Mouse (Mus musculus): ENCODE data around the gene Neu3. TPM values are rescaled to one million over a fixed set of nuclear protein-coding genes. Genes with fewer than 3 reads are reported as not detected.

The Neu3 gene
- total RNA-seq, 1 experiment: 2.2 TPM

- H3K4me3 ChIP-seq (ENCODE audit: insufficient read depth in 1 of 2, low read depth in 1 of 2, low read length in 2 of 2, poor library complexity in 1 of 2, severe bottlenecking in 1 of 2): no peak overlapping the region
- H3K36me3 ChIP-seq (ENCODE audit: control insufficient read depth, insufficient read depth, low read length, poor library complexity, severe bottlenecking): no peaks in the 10 kb centered on the region
- H3K9ac ChIP-seq (ENCODE audit: insufficient read depth, low read depth, low read length, poor library complexity, severe bottlenecking): no peak overlapping the region
- DNase-seq (ENCODE audit: low read depth, low spot score): no peak
- TF ChIP-seq HCFC1 (IDR thresholded peaks at IDR 0.05; ENCODE audit: borderline replicate concordance, insufficient read depth, low read length) (no peak), MAFK (IDR thresholded peaks at IDR 0.05; ENCODE audit: insufficient read depth, low read depth, low read length) (no peak), CHD2 (IDR thresholded peaks at IDR 0.05; ENCODE audit: low read depth, low read length) (no peak), ZNF384 (IDR thresholded peaks at IDR 0.05; ENCODE audit: low read depth, low read length) (no peak), ZC3H11A (IDR thresholded peaks at IDR 0.05; ENCODE audit: borderline replicate concordance, low read depth, low read length) (no peak)
- in situ Hi-C loops (cut with MboI; ENCODE audit: low sequenced_read_pairs in 2 of 2, unreplicated experiment in 2 of 2): no loop called here
- no peaks in the 10 kb centered on the region for H3K4me1 ChIP-seq (ENCODE audit: control insufficient read depth in 2 of 2, insufficient read depth in 2 of 2, low read length in 2 of 2, poor library complexity in 1 of 2)
- no peak overlapping the region for H3K27ac ChIP-seq (ENCODE audit: insufficient read depth, low read depth, low read length, poor library complexity, severe bottlenecking)
- H3K9me3 ChIP-seq (ENCODE audit: control insufficient read depth, insufficient read depth, low read depth, low read length): no peaks in the 10 kb centered on the region
These were observed 46.3 kb downstream of the Neu3 start for GRCm38 (mm10) chr7:99781916-99782315.

- TF ChIP-seq ZC3H11A (IDR thresholded peaks at IDR 0.05; ENCODE audit: borderline replicate concordance, low read depth, low read length): no peak
- no peak for DNase-seq (ENCODE audit: low read depth, low spot score)
- no peaks in the 10 kb centered on the region for H3K36me3 ChIP-seq (ENCODE audit: control insufficient read depth, insufficient read depth, low read length, poor library complexity, severe bottlenecking)
- no peaks in the 10 kb centered on the region for H3K4me1 ChIP-seq (ENCODE audit: control insufficient read depth in 2 of 2, insufficient read depth in 2 of 2, low read length in 2 of 2, poor library complexity in 1 of 2)
- no peak overlapping the region for H3K27ac ChIP-seq (ENCODE audit: insufficient read depth, low read depth, low read length, poor library complexity, severe bottlenecking)
- no peaks in the 10 kb centered on the region for H3K9me3 ChIP-seq (ENCODE audit: control insufficient read depth, insufficient read depth, low read depth, low read length)
- no peak overlapping the region for H3K9ac ChIP-seq (ENCODE audit: insufficient read depth, low read depth, low read length, poor library complexity, severe bottlenecking)
- no peak overlapping the region for H3K4me3 ChIP-seq (ENCODE audit: insufficient read depth in 1 of 2, low read depth in 1 of 2, low read length in 2 of 2, poor library complexity in 1 of 2, severe bottlenecking in 1 of 2)
- in situ Hi-C loops (cut with MboI; ENCODE audit: low sequenced_read_pairs in 2 of 2, unreplicated experiment in 2 of 2): no loop called here
These were observed 46.8 kb downstream of the Neu3 start for GRCm38 (mm10) chr7:99781385-99781784.

GRCm38 (mm10) chr7:99763207-99763606, 65.0 kb downstream of the Neu3 start, which contains the start of gene Olfr521:
Olfr521 (plus strand) TSS chr7:99763507.
- Histone ChIP-seq H3K4me3 (ENCODE audit: insufficient read depth in 1 of 2, low read depth in 1 of 2, low read length in 2 of 2, poor library complexity in 1 of 2, severe bottlenecking in 1 of 2) (no peak within 1 kb of the TSS), H3K9me3 (ENCODE audit: control insufficient read depth, insufficient read depth, low read depth, low read length) (no peaks in the 10 kb centered on the region; the same call in 1 of the 2 replicates), H3K27ac (ENCODE audit: insufficient read depth, low read depth, low read length, poor library complexity, severe bottlenecking) (no peak within 1 kb of the TSS), H3K36me3 (ENCODE audit: control insufficient read depth, insufficient read depth, low read length, poor library complexity, severe bottlenecking) (no peaks in the 10 kb centered on the region), H3K9ac (ENCODE audit: insufficient read depth, low read depth, low read length, poor library complexity, severe bottlenecking) (no peak within 1 kb of the TSS), H3K4me1 (ENCODE audit: control insufficient read depth in 2 of 2, insufficient read depth in 2 of 2, low read length in 2 of 2, poor library complexity in 1 of 2) (no peaks in the 10 kb centered on the region)
- in situ Hi-C loops (cut with MboI; ENCODE audit: low sequenced_read_pairs in 2 of 2, unreplicated experiment in 2 of 2): no loop called here
- DNase-seq (ENCODE audit: low read depth, low spot score): no peak
- no peak for TF ChIP-seq ZC3H11A (IDR thresholded peaks at IDR 0.05; ENCODE audit: borderline replicate concordance, low read depth, low read length)

Other genes with a start within 250 kb of the Neu3 start
- 0.11 and 0.27 TPM in 2 replicates for gene Tpbgl, start 201.3 kb downstream of the Neu3 start, total RNA-seq (2012; rRNA removed)
- gene Slco2b1, start 117.1 kb downstream of the Neu3 start, total RNA-seq (2012; rRNA removed): 0.21 and 0.45 TPM in 2 replicates
- gene Olfr520, start 98.1 kb downstream of the Neu3 start, total RNA-seq (2012; rRNA removed): not detected in 2 replicates
- not detected in 2 replicates for gene Olfr521, start 64.9 kb downstream of the Neu3 start, total RNA-seq (2012; rRNA removed)
- 0.40 and 0.74 TPM in 2 replicates for gene Xrra1, start 30.7 kb upstream of the Neu3 start, total RNA-seq (2012; rRNA removed)
- 247 and 260 TPM in 2 replicates for gene Spcs2, start 35.0 kb upstream of the Neu3 start, total RNA-seq (2012; rRNA removed)
- 19.2 and 26.4 TPM in 2 replicates for gene Rnf169, start 152.0 kb upstream of the Neu3 start, total RNA-seq (2012; rRNA removed)
- 0.36 TPM in 1 of 2 replicates, not detected in the other for gene Chrdl2, start 177.8 kb upstream of the Neu3 start, total RNA-seq (2012; rRNA removed)